Mouse (Mus musculus): ENCODE measurements at regions not wholly inside any gene's neighbourhood (a gene's known extent, or its start where the extent isn't known, plus 50 kb on each side); places are given as distances from the start of the nearest gene placed in this dataset.
A peak's percentile ranks its signal among the peaks of the same experiment; 100 is the strongest.
"Not testable (repeated sequence)": the region's sequence is repeated elsewhere in the genome, so short reads cannot be mapped to it uniquely, and the experiment has no call there.

GRCm38 (mm10) chr1:83970641-83971285 is 393.2 kb downstream of the Pid1 start:
- no peak for DNase-seq (ENCODE audit: low spot score in 2 of 2)

DNA sequence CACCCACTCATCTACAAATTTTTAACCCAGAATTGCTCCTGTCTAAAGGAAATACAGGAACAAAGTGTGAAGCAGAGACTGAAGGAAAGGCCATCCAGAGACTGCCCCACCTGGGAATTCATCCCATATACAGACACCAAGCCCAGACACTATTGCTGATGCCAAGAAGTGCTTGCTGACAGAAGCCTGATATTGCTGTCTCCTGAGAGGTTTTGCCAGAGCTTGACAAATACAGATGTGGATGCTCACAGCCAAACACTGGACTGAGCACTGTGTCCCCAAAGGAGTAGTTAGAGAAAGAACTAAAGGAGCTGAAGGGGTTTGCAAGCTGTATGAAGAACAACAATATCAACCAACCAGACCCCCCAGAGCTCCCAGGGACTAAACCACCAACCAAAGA is 399.3 kb downstream of the Pid1 start:
- DNase-seq (ENCODE audit: low spot score in 2 of 2) = not testable (repeated sequence)

DNA sequence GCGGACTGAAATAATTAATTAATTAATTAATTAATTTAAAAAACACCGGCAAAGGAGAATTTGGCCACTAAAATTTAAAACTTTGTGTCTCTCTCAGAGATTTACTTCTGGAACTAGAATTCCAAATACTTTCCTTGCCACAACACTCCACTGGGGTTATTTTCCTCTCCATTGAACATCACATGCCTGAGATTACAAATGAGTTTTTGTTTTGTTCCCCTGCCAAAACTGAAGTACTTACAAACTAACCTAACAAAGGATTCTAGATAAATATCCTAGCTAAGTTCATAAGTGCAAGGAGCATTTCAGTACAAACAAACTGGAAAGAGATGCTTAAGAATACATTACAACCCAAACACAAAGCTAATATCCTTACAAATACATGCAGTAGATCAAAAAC is 402.2 kb downstream of the Pid1 start:
- no peak for DNase-seq (ENCODE audit: low spot score in 2 of 2)

- no peak for DNase-seq (ENCODE audit: low spot score in 2 of 2)
Observed at GRCm38 (mm10) chr1:83959756-83960155, 404.2 kb downstream of the Pid1 start.

DNA sequence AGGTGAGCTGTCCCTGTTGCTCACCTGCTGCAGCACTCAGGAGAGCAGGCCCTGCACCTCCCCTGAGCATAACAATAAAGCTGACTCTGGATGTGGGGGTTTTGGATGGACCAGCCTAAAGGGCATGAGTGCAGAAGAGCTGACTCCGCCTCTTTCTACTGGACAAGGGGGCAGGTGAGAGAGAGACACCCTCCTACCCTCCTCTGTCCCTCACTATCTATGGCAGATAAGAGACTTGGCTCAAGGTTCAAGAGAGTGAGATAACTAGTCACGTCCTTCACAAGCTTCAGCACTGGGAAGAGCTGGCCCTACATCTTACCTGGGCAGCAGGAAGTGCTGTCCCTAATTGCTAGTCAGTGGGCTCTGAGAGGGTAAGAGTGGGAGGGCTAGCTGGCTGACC is 441.1 kb downstream of the Pid1 start:
- no peak for DNase-seq (ENCODE audit: low spot score in 2 of 2)

DNA sequence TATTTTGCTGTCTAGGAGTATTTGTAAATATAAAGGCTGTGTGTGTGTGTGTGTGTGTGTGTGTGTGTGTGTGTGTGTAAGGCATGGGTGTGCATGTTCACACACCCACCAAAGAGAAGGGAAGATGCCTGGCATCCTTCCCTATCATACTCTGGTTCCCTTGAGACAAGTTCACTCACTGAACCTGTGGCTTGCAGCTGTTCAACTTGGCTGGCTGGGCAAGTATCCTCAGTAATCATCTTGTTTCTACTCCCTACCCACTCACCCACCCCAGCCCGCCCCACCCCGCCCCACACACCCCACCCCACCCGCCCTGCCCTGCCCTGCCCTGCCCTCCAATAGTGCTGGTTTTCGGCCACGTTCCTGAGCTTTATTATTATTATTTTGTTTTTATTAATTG is 448.5 kb downstream of the Pid1 start:
- no peak for DNase-seq (ENCODE audit: low spot score in 2 of 2)

DNA sequence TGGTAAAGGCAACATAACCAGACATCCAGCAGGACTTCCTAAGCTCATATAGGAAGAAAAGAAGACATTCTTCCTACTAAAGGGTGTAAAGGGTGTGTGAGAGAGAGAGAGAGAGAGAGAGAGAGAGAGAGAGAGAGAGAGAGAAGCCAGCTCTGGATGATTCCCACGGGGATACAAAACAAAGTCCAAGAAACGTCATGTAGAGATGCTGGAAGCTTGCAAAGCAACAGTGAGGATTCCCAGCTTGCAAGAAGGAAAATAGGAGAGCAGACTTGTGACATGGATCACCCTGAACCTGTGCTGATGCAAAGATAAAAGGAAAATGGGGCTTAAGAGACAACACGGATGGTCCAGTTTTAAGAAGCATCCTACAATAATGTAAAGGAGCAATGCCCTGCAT is 456.6 kb downstream of the Pid1 start:
- no peak for DNase-seq (ENCODE audit: low spot score in 2 of 2)

GRCm38 (mm10) chr1:83906906-83907305 is 457.1 kb downstream of the Pid1 start:
- no peak for DNase-seq (ENCODE audit: low spot score in 2 of 2)

- DNase-seq (ENCODE audit: low spot score in 2 of 2) = no peak
Observed at GRCm38 (mm10) chr1:83900135-83900534, 463.8 kb downstream of the Pid1 start.

- DNase-seq (ENCODE audit: low spot score in 2 of 2) = no peak
Observed at GRCm38 (mm10) chr1:83896650-83897049, 467.3 kb downstream of the Pid1 start.

- DNase-seq (ENCODE audit: low spot score in 2 of 2) = no peak
Observed at GRCm38 (mm10) chr1:83879109-83879399, 471.1 kb upstream of the Sphkap start.

DNA sequence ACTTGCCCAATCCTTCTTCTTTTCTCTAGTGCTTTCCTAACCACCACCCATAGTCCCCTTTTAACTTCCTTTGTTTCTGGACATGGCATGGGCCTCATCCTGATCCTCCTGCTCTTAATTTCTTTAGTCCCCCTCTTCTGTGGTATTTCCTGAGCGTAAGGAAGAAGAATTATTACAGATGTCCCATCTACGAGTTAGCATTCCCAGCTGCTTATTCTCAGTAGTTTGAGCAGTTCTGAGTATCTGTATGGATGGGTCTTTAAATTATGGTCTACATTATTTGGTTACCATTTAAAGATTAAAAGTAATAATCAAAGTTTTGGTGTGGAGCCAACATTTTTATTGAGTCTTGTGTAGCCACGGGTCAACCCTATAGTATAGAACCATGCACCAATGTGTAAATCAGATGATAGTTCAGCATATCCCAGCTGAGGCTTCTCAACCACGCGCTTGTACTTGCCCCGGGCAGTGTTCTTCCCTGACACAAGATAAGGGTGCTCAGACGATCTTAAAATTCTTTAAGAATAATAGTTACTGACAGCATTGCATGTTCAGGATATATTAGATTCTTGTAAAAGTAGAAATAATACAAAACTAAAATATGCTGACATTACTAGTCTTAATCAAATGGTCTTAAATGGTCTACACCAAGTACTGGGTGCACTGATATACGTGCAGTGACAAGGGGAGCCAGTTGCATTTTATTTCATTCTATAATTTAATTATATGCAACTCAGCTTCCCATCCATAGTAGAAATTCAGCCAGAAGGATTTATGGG is 470.5 kb upstream of the Sphkap start:
- DNase-seq (ENCODE audit: low spot score in 2 of 2) = no peak

GRCm38 (mm10) chr1:83870853-83871567 is 463.0 kb upstream of the Sphkap start:
- peak; percentile 6 to 11 for DNase-seq (ENCODE audit: low spot score in 2 of 2)

DNA sequence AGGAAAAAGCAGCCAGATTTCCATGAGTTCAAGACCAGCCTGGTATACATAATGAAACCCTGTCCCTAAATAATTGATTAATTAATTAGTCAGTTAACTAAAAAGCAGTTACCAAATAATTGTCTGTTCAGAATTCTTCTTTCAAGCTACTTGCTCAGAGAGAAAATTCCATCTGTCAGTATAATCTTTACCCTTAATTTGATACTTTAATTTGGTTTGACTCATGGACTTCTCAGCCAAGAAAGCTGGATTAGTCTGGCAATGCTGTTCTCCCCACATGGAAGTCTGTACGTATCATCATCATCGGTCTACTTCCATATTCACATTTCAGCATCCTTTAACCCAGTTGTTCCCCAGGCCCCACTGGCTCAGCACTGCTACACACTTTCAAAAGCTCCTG is 461.0 kb upstream of the Sphkap start:
- DNase-seq (ENCODE audit: low spot score in 2 of 2) = no peak

DNA sequence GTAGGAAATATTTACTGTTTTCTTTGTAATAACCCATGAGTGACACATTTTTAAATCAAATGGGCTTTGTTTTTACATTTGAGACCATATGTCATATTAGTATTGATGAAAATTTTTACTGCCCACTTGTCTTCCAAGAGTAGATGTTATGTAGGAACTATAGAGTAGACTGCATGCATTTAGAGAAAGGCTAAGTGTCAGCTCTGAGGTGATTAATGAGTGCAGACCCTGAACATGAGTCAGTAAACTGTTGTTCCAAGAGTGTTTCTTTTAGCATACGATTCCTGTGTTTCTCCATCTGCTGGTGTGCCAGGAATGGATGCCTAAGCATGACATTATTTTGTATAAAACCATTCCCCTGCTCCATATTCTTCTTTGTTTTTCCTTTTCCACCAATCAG is 454.5 kb upstream of the Sphkap start:
- no peak for DNase-seq (ENCODE audit: low spot score in 2 of 2)

DNA sequence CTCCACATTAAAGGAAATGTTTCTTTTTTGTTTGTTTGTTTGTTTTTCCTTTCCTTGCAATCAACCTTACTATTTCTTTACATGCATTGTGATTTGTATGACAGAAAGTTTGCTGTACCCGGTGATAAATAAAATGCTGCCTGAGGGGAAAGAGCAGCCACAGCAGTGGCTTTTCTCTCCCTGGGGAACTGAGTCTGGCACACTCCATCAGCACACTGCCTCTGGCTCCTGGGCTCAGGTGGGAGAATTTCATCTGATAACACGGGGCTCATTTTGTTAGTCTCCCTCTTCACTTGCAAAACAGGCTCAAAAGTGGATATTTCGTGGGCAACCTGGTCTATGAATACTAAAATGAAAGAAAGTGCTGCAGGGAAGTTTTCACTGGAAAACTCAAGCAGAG is 454.1 kb upstream of the Sphkap start:
- no peak for DNase-seq (ENCODE audit: low spot score in 2 of 2)

GRCm38 (mm10) chr1:83859732-83860424 is 451.9 kb upstream of the Sphkap start:
- DNase-seq (ENCODE audit: low spot score in 2 of 2) = no peak

DNA sequence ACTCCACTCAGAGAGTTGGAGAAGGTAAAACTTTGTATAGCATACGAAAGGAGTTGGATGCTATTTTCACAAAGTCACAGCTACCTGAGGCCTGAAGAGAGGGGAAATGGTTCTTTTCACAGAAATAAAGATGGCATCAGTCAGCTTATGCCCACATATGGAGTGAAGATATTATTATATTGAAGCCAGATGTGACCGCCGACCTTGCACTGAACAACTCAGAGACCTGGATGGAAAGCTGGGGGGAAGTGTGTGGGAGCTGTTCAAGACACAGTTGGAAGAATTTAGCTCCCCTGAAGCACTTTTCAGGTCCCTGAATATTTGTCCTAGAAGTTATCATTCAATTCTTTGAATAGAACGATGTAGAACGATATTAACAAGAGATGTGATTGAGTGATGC is 446.0 kb upstream of the Sphkap start:
- DNase-seq (ENCODE audit: low spot score in 2 of 2) = no peak

DNA sequence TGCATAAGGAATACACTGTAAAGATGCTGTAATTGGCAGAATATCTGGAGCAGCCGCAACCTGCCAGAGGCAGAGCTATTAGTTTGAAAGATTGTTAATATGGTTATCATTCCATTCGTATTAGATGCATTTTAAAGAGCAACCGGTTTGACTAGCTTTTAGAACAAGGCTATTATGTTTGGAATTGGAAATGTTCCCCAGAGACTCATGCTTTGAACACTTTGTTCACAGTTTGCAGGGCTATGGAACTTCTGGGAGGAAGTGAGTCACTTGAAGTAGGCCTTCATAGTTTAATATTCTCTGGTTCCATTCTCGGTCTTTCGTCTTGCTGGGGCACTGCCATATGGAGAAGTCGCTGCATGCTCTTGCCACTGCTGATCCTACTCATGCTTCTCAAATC is 443.1 kb upstream of the Sphkap start:
- no peak for DNase-seq (ENCODE audit: low spot score in 2 of 2)

- no peak for DNase-seq (ENCODE audit: low spot score in 2 of 2)
Observed at GRCm38 (mm10) chr1:83848414-83848813, 440.4 kb upstream of the Sphkap start.

GRCm38 (mm10) chr1:83847992-83848391 is 440.0 kb upstream of the Sphkap start:
- no peak for DNase-seq (ENCODE audit: low spot score in 2 of 2)

DNA sequence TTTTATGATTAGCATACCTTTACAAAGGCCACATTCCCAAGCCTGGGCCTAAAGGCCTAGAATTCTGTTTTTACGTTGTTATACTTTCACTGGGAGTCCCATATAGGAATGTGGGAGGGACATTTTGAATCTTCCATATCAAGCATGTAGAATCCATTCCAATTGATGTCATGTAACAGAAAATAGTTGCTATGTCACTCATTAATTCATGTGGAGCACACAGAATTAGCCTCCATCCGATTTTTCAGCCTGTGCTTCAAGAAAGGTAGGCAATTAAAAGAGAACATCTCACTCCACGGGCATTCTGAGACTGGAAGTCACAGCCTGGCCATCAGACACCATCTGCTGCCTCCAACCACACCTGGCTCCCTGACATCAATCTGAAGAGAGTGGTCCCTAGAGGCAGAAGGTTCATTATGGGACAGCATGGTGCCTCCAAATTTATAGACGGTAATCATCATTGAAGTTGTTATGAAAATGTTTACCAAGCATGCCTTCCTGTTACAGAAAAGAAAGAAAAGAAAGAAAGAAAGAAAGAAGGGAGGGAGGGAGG is 436.9 kb upstream of the Sphkap start:
- no peak for DNase-seq (ENCODE audit: low spot score in 2 of 2)

All from frontal cortex, postnatal 36 days (tissue).